Mouse (Mus musculus): ENCODE data around the gene Kansl3. TPM values are rescaled to one million over a fixed set of nuclear protein-coding genes. Genes with fewer than 3 reads are reported as not detected.

Gene Kansl3
- total RNA-seq, 2 experiments from 2014 or later, result 55.3 to 55.9 TPM

DNA sequence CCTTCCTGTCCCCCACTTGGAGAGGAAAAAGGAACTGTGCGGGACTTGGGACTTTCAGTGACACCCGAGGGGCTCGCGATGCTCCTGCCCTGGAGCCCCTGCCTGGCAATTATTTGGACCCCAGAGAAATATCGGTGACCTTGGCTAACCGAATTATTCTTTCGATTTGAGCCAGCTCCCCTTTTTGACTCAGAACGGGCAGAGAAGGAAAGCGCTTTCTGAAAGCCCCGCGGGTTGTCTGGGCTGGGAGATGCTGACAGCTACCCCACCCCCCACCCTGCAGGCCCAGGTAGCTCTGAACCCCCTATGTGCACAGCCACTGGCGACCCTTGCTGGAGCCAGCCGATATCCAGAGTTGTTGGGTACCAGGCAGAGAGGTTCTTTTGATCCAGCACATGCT, 69.9 kb downstream of the Kansl3 start:
- DNase-seq (ENCODE audit: extremely low spot score in 1 of 2, low spot score in 2 of 2), result no peak

GRCm38 (mm10) chr1:36298107-36298506, 70.9 kb downstream of the Kansl3 start:
- DNase-seq (ENCODE audit: extremely low spot score in 1 of 2, low spot score in 2 of 2), result no peak
- intact Hi-C loops (cut with DNase I), result no loop called here

More for the DNA sequence above, 69.9 kb downstream of the Kansl3 start:
- intact Hi-C loops (cut with DNase I), result no loop called here

GRCm38 (mm10) chr1:36296466-36297149, 72.4 kb downstream of the Kansl3 start:
- intact Hi-C loops (cut with DNase I), result no loop called here
- no peak for DNase-seq (ENCODE audit: extremely low spot score in 1 of 2, low spot score in 2 of 2)

DNA sequence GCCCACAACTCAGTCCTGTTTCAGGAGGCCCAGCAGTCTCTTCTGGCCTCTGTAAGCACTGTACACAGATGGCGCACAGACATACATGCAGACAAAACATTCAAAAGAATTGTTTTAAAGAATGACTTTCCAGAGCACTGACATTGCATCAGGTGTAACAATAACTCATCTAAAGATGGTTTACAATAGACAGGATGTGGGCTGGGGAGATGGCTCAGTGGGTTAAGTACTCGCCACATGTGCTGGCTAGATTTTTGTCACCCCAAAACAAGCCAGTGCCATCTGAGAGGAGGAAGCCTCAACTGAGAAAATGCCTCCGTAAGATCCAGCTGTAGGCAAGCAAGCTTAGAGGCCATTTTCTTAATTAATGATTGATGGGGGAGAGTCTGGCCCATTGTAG, 74.6 kb downstream of the Kansl3 start:
- intact Hi-C loops (cut with DNase I), result no loop called here
- no peak for DNase-seq (ENCODE audit: extremely low spot score in 1 of 2, low spot score in 2 of 2)

DNA sequence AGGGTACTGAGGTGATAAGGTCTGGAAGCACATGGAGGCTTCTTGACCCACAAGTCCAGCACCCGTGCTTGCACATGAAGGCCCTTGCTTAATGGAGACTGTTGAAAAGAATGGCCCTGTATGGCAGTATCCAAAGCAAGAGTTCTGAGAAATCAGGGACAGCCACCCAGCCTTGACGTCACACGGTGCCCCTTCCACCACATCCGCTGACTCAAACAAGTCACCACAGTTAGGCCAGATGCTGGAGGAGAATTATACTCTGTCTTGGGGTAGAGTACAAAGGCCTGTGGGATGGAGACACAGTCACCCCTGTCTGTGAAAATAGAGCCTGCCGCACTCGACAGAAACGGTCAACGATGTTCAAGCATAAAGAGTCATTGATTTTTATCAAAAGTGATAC, 75.5 kb downstream of the Kansl3 start:
- intact Hi-C loops (cut with DNase I), result no loop called here
- no peak for DNase-seq (ENCODE audit: extremely low spot score in 1 of 2, low spot score in 2 of 2)

Small RNA genes lying within 50 kb of the gene (microRNA-seq; reads per million reads assigned to microRNA genes)
- gene Mir6898, result 0.86 reads per million

Other genes starting within 250 kb of the Kansl3 start
- gene Uggt1, start 124.5 kb downstream of the Kansl3 start, total RNA-seq (2021), result 10 to 100 TPM; 41.2 to 43.8 TPM
- under 1 TPM; 0.54 to 0.69 TPM for gene Neurl3, start 94.5 kb downstream of the Kansl3 start, total RNA-seq (2021)
- 10 to 100 TPM in 1 of 2 experiments, 1 to 10 TPM in 1; 9.8 to 10.5 TPM for gene Arid5a, start 61.4 kb downstream of the Kansl3 start, total RNA-seq (2021)
- gene Fer1l5, start 3.1 kb upstream of the Kansl3 start, total RNA-seq (2021), result not detected
- 10 to 100 TPM; 37.8 to 40.5 TPM for gene Lman2l, start 76.1 kb upstream of the Kansl3 start, total RNA-seq (2021)
- gene Cnnm4, start 102.4 kb upstream of the Kansl3 start, total RNA-seq (2021), result 10 to 100 TPM; 12.7 to 13.7 TPM
- 10 to 100 TPM; 30.3 to 34.1 TPM for gene Cnnm3, start 142.7 kb upstream of the Kansl3 start, total RNA-seq (2021)
- 1 to 10 TPM; 5.3 to 5.8 TPM for gene Ankrd23, start 167.7 kb upstream of the Kansl3 start, total RNA-seq (2021)
- gene Gm42417, start 170.2 kb upstream of the Kansl3 start, total RNA-seq (2021), result under 1 TPM in 1 of 2 experiments, not detected in 1; 0.49 TPM
- 10 to 100 TPM; 13.4 to 18.1 TPM for gene Ankrd39, start 178.3 kb upstream of the Kansl3 start, total RNA-seq (2021)
- gene Sema4c, start 189.2 kb upstream of the Kansl3 start, total RNA-seq (2021), result 10 to 100 TPM; 20.9 to 27.4 TPM

Data from left cerebral cortex, postnatal 10 days (tissue).